Mouse (Mus musculus): Measurements from ENCODE around the gene Rap1gap2. TPM values are rescaled to one million over a fixed set of nuclear protein-coding genes. Genes with fewer than 3 reads are reported as not detected.

The Rap1gap2 gene
- total and polyA plus RNA-seq, 3 experiments = 55.4 to 79.8 (median 76.6) TPM

DNA sequence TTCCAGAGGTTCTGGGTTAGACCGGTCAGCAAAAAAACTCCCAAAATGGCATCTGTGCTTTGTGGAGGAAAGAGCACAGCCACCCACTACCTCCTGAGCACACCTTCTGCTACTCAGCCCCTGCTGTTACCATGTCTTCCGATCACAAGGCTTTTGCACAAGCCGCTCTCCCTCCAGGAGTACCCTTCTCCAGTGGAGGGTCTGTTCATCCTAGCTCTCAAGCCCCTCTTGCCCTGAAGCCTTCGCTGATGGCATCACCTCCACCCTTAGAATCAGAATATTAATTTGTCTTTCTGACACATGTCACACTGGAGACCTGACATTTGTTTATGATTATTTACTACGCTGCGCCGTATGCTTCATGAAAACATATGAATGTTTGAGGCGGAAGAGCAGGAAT is 26.8 kb upstream of the Rap1gap2 start:
- Histone ChIP-seq H3K27me3 (replicated peaks) (peaks cover 70% of the 10 kb centered on the region), H3K27ac (ENCODE audit: insufficient read depth, low read depth) (no peak overlapping the region)
- dilution Hi-C loops (cut with MboI; ENCODE audit: extremely low pct_ligation_motif_present, extremely low pct_unique_long_range_greater_than_20kb, low sequenced_read_pairs) = no loop called here

DNA sequence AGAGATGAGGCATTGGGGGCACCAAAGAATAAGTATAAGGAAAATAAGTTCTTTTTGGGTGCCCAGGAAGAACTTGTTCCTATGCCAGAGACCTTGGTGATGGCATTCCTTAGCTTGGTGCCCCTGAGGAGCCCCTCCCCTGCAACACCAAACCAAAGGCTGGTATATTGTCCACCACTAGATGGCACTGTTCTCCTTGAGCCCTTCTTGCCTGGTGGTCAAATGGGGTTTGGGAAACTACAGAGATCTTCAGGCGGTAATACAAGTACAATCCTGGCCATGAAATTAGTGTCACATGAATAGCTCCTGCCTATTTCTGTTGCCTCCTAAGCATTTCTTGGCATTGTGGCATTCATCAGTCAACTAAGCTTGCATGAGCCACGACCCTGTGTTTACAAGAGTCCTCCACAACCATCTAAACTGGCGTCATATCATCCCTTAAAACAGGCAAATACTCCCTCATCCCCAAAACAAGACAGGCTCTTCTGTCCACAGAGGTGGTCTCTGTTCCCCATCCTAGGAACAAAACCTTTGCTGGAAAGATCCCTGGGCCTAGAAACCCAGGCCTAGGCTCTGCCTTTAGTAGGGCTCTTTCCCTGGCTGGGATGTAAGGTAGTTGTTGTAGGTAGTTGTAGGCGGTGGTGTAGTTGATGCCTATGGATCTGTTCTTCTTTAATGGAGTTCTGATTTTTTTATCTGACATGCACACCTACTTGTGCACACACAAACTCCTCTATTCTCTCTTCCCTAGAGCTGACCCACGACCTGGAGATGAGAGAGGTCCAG is 24.0 kb upstream of the Rap1gap2 start:
- H3K36me3 ChIP-seq (replicated peaks in 1 of 2; ENCODE audit: control insufficient read depth in 1 of 2, insufficient read depth in 1 of 2, low read length in 1 of 2) = no peaks in the 10 kb centered on the region
- H3K27ac ChIP-seq (ENCODE audit: insufficient read depth, low read depth) = no peak overlapping the region
- DNase-seq (ENCODE audit: extremely low read depth) = peak; percentile 85
- peaks cover 2 to 16% of the 10 kb centered on the region in 2 experiments; a peak in 3 of 4 replicates for H3K4me1 ChIP-seq (ENCODE audit: control insufficient read depth in 1 of 2, insufficient read depth in 2 of 2)
- no peak overlapping the region for H3K9ac ChIP-seq (ENCODE audit: insufficient read depth, low read depth)
- H3K4me2 ChIP-seq (ENCODE audit: insufficient read depth, low read depth, poor library complexity, severe bottlenecking) = no peak overlapping the region
- dilution Hi-C loops (cut with MboI; ENCODE audit: extremely low pct_ligation_motif_present, extremely low pct_unique_long_range_greater_than_20kb, low sequenced_read_pairs) (no loop called here), in situ Hi-C loops (cut with MboI; ENCODE audit: low pct_ligation_motif_present, low pct_unique_long_range_greater_than_20kb, low sequenced_read_pairs) (loop anchor here (25.0 kb wide), 1 partner anchor 528 kb away; the partner anchor contains the start of gene Hic1)
- H3K9me3 ChIP-seq (replicated peaks; ENCODE audit: low read length) = peaks cover 2% of the 10 kb centered on the region
- no peaks in the 10 kb centered on the region for H3K79me2 ChIP-seq (replicated peaks; ENCODE audit: control insufficient read depth, extremely low read depth, insufficient read depth, poor library complexity, severe bottlenecking)
- H3K27me3 ChIP-seq (replicated peaks) = peaks cover 67% of the 10 kb centered on the region
- no peak overlapping the region for H3K4me3 ChIP-seq (replicated peaks in 1 of 3; ENCODE audit: low read depth in 2 of 3, low read length in 2 of 3, poor library complexity in 1 of 3)
- TF ChIP-seq USF2 (conservative IDR thresholded peaks at IDR 0.05; ENCODE audit: low read depth, low read length) (no peak), MEF2A (IDR thresholded peaks at IDR 0.05; ENCODE audit: borderline replicate concordance, low read depth, low read length) (peak; percentile 31; the same call in 1 of the 2 replicates), POLR2AphosphoS2 (IDR thresholded peaks at IDR 0.05; ENCODE audit: low read depth, low read length) (no peak), ZC3H11A (IDR thresholded peaks at IDR 0.05; ENCODE audit: low read depth, low read length) (peak; percentile 49), IRF4 (IDR thresholded peaks at IDR 0.05; ENCODE audit: low read depth, low read length) (no peak), NELFE (IDR thresholded peaks at IDR 0.05; ENCODE audit: low read depth, low read length) (peak; percentile 14; the same call in 1 of the 2 replicates), ELF1 (IDR thresholded peaks at IDR 0.05; ENCODE audit: low read depth, low read length) (no peak), E2F4 (IDR thresholded peaks at IDR 0.05; ENCODE audit: insufficient replicate concordance, low read depth, low read length) (no peak), KAT2A (IDR thresholded peaks at IDR 0.05; ENCODE audit: insufficient replicate concordance, low read length) (no peak), ZNF384 (IDR thresholded peaks at IDR 0.05; ENCODE audit: low read depth, low read length) (no peak), MXI1 (IDR thresholded peaks at IDR 0.05; ENCODE audit: low read depth, low read length) (0 out of 2 replicates have a peak, but pooled peaks have one; percentile 35), RCOR1 (conservative IDR thresholded peaks at IDR 0.05; ENCODE audit: low read depth, low read length) (no peak), MAZ (IDR thresholded peaks at IDR 0.05; ENCODE audit: low read depth, low read length) (peak; percentile 88), CTCF (conservative IDR thresholded peaks at IDR 0.05 in 1 of 2, IDR thresholded peaks at IDR 0.05 in 1 of 2; ENCODE audit: low read depth in 2 of 2, low read length in 2 of 2) (peak; percentile 88 to 97), CHD2 (IDR thresholded peaks at IDR 0.05; ENCODE audit: low read length) (no peak), HCFC1 (IDR thresholded peaks at IDR 0.05; ENCODE audit: low read depth, low read length) (no peak), MAFK (IDR thresholded peaks at IDR 0.05; ENCODE audit: insufficient replicate concordance, low read length) (no peak), TBP (conservative IDR thresholded peaks at IDR 0.05; ENCODE audit: low read depth, low read length) (no peak), JUND (conservative IDR thresholded peaks at IDR 0.05; ENCODE audit: low read depth, low read length) (no peak), GABPA (IDR thresholded peaks at IDR 0.05; ENCODE audit: insufficient replicate concordance, low read depth, low read length) (no peak), RAD21 (IDR thresholded peaks at IDR 0.05; ENCODE audit: low read depth, low read length) (peak; percentile 93), PAX5 (IDR thresholded peaks at IDR 0.05; ENCODE audit: low read length) (no peak), ZMIZ1 (IDR thresholded peaks at IDR 0.05; ENCODE audit: low read depth, low read length) (no peak), SMC3 (IDR thresholded peaks at IDR 0.05; ENCODE audit: low read depth, low read length) (peak; percentile 95), CHD1 (IDR thresholded peaks at IDR 0.05; ENCODE audit: low read depth, low read length) (no peak)

More for the DNA sequence above, 26.8 kb upstream of the Rap1gap2 start:
- Histone ChIP-seq H3K4me2 (ENCODE audit: insufficient read depth, low read depth, poor library complexity, severe bottlenecking) (peak overlapping the region; percentile 79), H3K4me1 (ENCODE audit: control insufficient read depth in 1 of 2, insufficient read depth in 2 of 2) (peaks cover 10 to 28% of the 10 kb centered on the region in 2 experiments), H3K79me2 (replicated peaks; ENCODE audit: control insufficient read depth, extremely low read depth, insufficient read depth, poor library complexity, severe bottlenecking) (no peaks in the 10 kb centered on the region), H3K4me3 (replicated peaks in 1 of 3; ENCODE audit: low read depth in 2 of 3, low read length in 2 of 3, poor library complexity in 1 of 3) (peak overlapping the region in 2 of 3 experiments; percentile 45 to 64), H3K9ac (ENCODE audit: insufficient read depth, low read depth) (no peak overlapping the region), H3K36me3 (replicated peaks in 1 of 2; ENCODE audit: control insufficient read depth in 1 of 2, insufficient read depth in 1 of 2, low read length in 1 of 2) (no peaks in the 10 kb centered on the region), H3K9me3 (replicated peaks; ENCODE audit: low read length) (no peaks in the 10 kb centered on the region)
- TF ChIP-seq POLR2AphosphoS2 (IDR thresholded peaks at IDR 0.05; ENCODE audit: low read depth, low read length) (no peak), CHD1 (IDR thresholded peaks at IDR 0.05; ENCODE audit: low read depth, low read length) (no peak), JUND (conservative IDR thresholded peaks at IDR 0.05; ENCODE audit: low read depth, low read length) (no peak), CHD2 (IDR thresholded peaks at IDR 0.05; ENCODE audit: low read length) (no peak), IRF4 (IDR thresholded peaks at IDR 0.05; ENCODE audit: low read depth, low read length) (no peak), ZKSCAN1 (IDR thresholded peaks at IDR 0.05; ENCODE audit: borderline replicate concordance, low read depth, low read length) (no peak), JUN (IDR thresholded peaks at IDR 0.05; ENCODE audit: insufficient read depth, low read depth, low read length) (no peak), UBTF (IDR thresholded peaks at IDR 0.05; ENCODE audit: low read depth, low read length) (no peak), SMC3 (IDR thresholded peaks at IDR 0.05; ENCODE audit: low read depth, low read length) (no peak), MAX (IDR thresholded peaks at IDR 0.05; ENCODE audit: low read length) (no peak), E2F4 (IDR thresholded peaks at IDR 0.05; ENCODE audit: insufficient replicate concordance, low read depth, low read length) (no peak), ELF1 (IDR thresholded peaks at IDR 0.05; ENCODE audit: low read depth, low read length) (no peak), TBP (conservative IDR thresholded peaks at IDR 0.05; ENCODE audit: low read depth, low read length) (no peak), POLR2A (IDR thresholded peaks at IDR 0.05; ENCODE audit: low read depth, low read length) (no peak), MAFK (IDR thresholded peaks at IDR 0.05; ENCODE audit: insufficient replicate concordance, low read length) (no peak), MAZ (IDR thresholded peaks at IDR 0.05; ENCODE audit: low read depth, low read length) (no peak), RCOR1 (conservative IDR thresholded peaks at IDR 0.05; ENCODE audit: low read depth, low read length) (no peak)
- no peak for DNase-seq (ENCODE audit: extremely low read depth)
- in situ Hi-C loops (cut with MboI; ENCODE audit: low pct_ligation_motif_present, low pct_unique_long_range_greater_than_20kb, low sequenced_read_pairs) = loop anchor here (25.0 kb wide), 1 partner anchor 525 kb away; the partner anchor contains the start of gene Hic1
